Mouse (Mus musculus) urinary bladder, postnatal 14 days (tissue): ENCODE measurements around the gene Trpc4.
A peak's percentile ranks its signal among the peaks of the same experiment; 100 is the strongest.

ENCODE experiments used
- DNase-seq: peaks from one replicate; pipeline ENCODE4 v3.0.0; 2021; ENCODE audit warnings: low spot score

The Trpc4 gene

GRCm38 (mm10) chr3:54269180-54269579 is 113.3 kb downstream of the Trpc4 start:
- no peak for DNase-seq

- no peak for DNase-seq
Observed at GRCm38 (mm10) chr3:54274651-54275050, 118.8 kb downstream of the Trpc4 start.

GRCm38 (mm10) chr3:54289731-54290130 is 133.9 kb downstream of the Trpc4 start:
- DNase-seq = no peak

- no peak for DNase-seq
Observed at GRCm38 (mm10) chr3:54310604-54311003, 154.8 kb downstream of the Trpc4 start.

- DNase-seq = no peak
Observed at GRCm38 (mm10) chr3:54314055-54314454, 158.2 kb downstream of the Trpc4 start.

- peak; percentile 78 for DNase-seq
Observed at GRCm38 (mm10) chr3:54352891-54353652, 197.2 kb downstream of the Trpc4 start.

- DNase-seq = no peak
Observed at GRCm38 (mm10) chr3:54357561-54357960, 201.7 kb downstream of the Trpc4 start.

- DNase-seq = peak; percentile 53
Observed at GRCm38 (mm10) chr3:54358463-54359189, 202.8 kb downstream of the Trpc4 start.

- peak; percentile 55 for DNase-seq
Observed at GRCm38 (mm10) chr3:54360897-54361296, 205.1 kb downstream of the Trpc4 start, which contains the start of gene Postn. Gene Postn, plus strand, starts transcription at chr3:54361109.

GRCm38 (mm10) chr3:54361656-54362055 is 205.8 kb downstream of the Trpc4 start:
- no peak for DNase-seq
